Mouse (Mus musculus): ENCODE measurements at regions not wholly inside any gene's neighbourhood (a gene's known extent, or its start where the extent isn't known, plus 50 kb on each side); places are given as distances from the start of the nearest gene placed in this dataset.

GRCm38 (mm10) chr17:88174242-88174679 is 109.2 kb upstream of the Fbxo11 start:
- no peak for DNase-seq (ENCODE audit: low spot score)

GRCm38 (mm10) chr17:88175951-88176623 is 111.0 kb upstream of the Fbxo11 start:
- no peak for DNase-seq (ENCODE audit: low spot score)

GRCm38 (mm10) chr17:88190735-88191134 is 125.6 kb upstream of the Fbxo11 start:
- DNase-seq (ENCODE audit: low spot score), result no peak

- DNase-seq (ENCODE audit: low spot score), result no peak
These were observed 126.4 kb upstream of the Fbxo11 start for GRCm38 (mm10) chr17:88191444-88191843.

- DNase-seq (ENCODE audit: low spot score), result no peak
These were observed 127.1 kb upstream of the Fbxo11 start for GRCm38 (mm10) chr17:88191930-88192807.

GRCm38 (mm10) chr17:88194693-88195092 is 129.6 kb upstream of the Fbxo11 start:
- DNase-seq (ENCODE audit: low spot score), result no peak

- no peak for DNase-seq (ENCODE audit: low spot score)
These were observed 130.2 kb upstream of the Fbxo11 start for GRCm38 (mm10) chr17:88195303-88195702.

GRCm38 (mm10) chr17:88195893-88196292 is 130.8 kb upstream of the Fbxo11 start:
- DNase-seq (ENCODE audit: low spot score), result no peak

GRCm38 (mm10) chr17:88196322-88196721 is 131.2 kb upstream of the Fbxo11 start:
- no peak for DNase-seq (ENCODE audit: low spot score)

GRCm38 (mm10) chr17:88197381-88197780 is 132.3 kb upstream of the Fbxo11 start:
- no peak for DNase-seq (ENCODE audit: low spot score)

- no peak for DNase-seq (ENCODE audit: low spot score)
These were observed 136.3 kb upstream of the Fbxo11 start for GRCm38 (mm10) chr17:88201249-88201970.

- no peak for DNase-seq (ENCODE audit: low spot score)
These were observed 137.1 kb upstream of the Fbxo11 start for GRCm38 (mm10) chr17:88202214-88202613.

- no peak for DNase-seq (ENCODE audit: low spot score)
These were observed 144.5 kb upstream of the Fbxo11 start for GRCm38 (mm10) chr17:88209565-88209964.

GRCm38 (mm10) chr17:88212121-88212520 is 147.0 kb upstream of the Fbxo11 start:
- DNase-seq (ENCODE audit: low spot score), result no peak

GRCm38 (mm10) chr17:88214746-88215145 is 149.7 kb upstream of the Fbxo11 start:
- DNase-seq (ENCODE audit: low spot score), result peak; percentile 37

GRCm38 (mm10) chr17:88222379-88222955 is 157.4 kb upstream of the Fbxo11 start:
- no peak for DNase-seq (ENCODE audit: low spot score)

GRCm38 (mm10) chr17:88240476-88240875 is 175.4 kb upstream of the Fbxo11 start:
- no peak for DNase-seq (ENCODE audit: low spot score)

- DNase-seq (ENCODE audit: low spot score), result no peak
These were observed 183.5 kb upstream of the Fbxo11 start for GRCm38 (mm10) chr17:88248625-88249024.

- peak; percentile 59 for DNase-seq (ENCODE audit: low spot score)
These were observed 186.9 kb upstream of the Fbxo11 start for GRCm38 (mm10) chr17:88251949-88252521.

- DNase-seq (ENCODE audit: low spot score), result peak; percentile 72
These were observed 184.5 kb upstream of the Foxn2 start for GRCm38 (mm10) chr17:88255744-88256598.
